In the genomic region with DNA sequence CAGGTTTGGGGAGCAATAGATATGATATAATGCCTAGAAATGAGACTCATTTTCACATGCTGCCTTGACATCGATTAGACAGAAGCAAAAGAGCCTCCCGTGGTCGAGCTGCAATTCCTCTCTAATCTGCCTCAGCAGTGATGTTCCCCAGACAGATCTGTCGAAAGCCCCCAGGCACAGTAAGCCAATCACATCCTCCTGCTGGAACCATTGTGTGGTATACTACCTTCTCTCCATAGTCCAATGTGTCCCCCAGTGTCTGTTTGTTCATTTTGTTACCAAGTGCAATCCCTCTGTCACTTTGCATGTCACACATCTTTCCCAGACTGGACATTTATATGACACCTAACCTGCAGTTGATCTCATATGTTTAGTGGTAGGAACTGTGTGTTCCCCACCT, we compare ENCODE assay signal across 18 mouse cellular contexts. TPM values are rescaled to one million over a fixed set of nuclear protein-coding genes. Genes with fewer than 3 reads are reported as not detected.
"Had no signal": no experiment of that assay in that cellular context is flagged by ENCODE, and none has a peak within 500 bp of the region (broad histone marks: within the 10 kb centered on the region; RNA-seq: fewer than 3 reads in every experiment).

No protein-coding gene starts in this region.

- H3K9me3 ChIP-seq: liver, embryonic 12.5 days; neural tube, embryonic 13.5 days; neural tube, embryonic 15.5 days had no signal

- H3K4me3 ChIP-seq: liver, embryonic 12.5 days; myocyte; neural tube, embryonic 13.5 days; neural tube, embryonic 15.5 days had no signal

- H3K27me3 ChIP-seq: liver, embryonic 12.5 days; neural tube, embryonic 13.5 days; neural tube, embryonic 15.5 days had no signal

- H3K27ac ChIP-seq: liver, embryonic 12.5 days; liver, embryonic 14.5 days; neural tube, embryonic 13.5 days; neural tube, embryonic 15.5 days had no signal

- H3K4me2 ChIP-seq: liver, embryonic 12.5 days; lung, embryonic 14.5 days; neural tube, embryonic 13.5 days; neural tube, embryonic 15.5 days had no signal

- H3K36me3 ChIP-seq: liver, embryonic 12.5 days; neural tube, embryonic 13.5 days; neural tube, embryonic 15.5 days had no signal

- H3K4me1 ChIP-seq: liver, embryonic 12.5 days; neural tube, embryonic 13.5 days; neural tube, embryonic 15.5 days had no signal

- H3K9ac ChIP-seq: liver, embryonic 12.5 days; liver, embryonic 14.5 days; lung, embryonic 14.5 days; neural tube, embryonic 13.5 days; neural tube, embryonic 15.5 days had no signal

- ATAC-seq: liver, embryonic 12.5 days had no signal

- DNase-seq: lung, adult 18-20 months; lung, embryonic 14.5 days; lung, postnatal 10 days; lung, postnatal 4 days; right cerebral cortex, adult 18-20 months; right cerebral cortex, postnatal 25 days; right cerebral cortex, postnatal 4 days; spleen, adult 18-20 months; thymus, adult 18-20 months; thymus, postnatal 14 days; thymus, postnatal 36 days had no signal

RNA-seq across cellular contexts. Expression of a gene that starts 28.6 kb away (rescaled TPM):
- polyA plus RNA-seq: liver, adult 2 months; liver, embryonic 12.5 days; liver, embryonic 14.5 days; liver, embryonic 16.5 days; myocyte had no signal
